Mouse (Mus musculus): ENCODE results near the gene Ott. TPM values are rescaled to one million over a fixed set of nuclear protein-coding genes. Genes with fewer than 3 reads are reported as not detected.
"Not testable (repeated sequence)": the region's sequence is repeated elsewhere in the genome, so short reads cannot be mapped to it uniquely, and the experiment has no call there.

The Ott gene
- total RNA-seq (2021), result not detected

GRCm38 (mm10) chrX:149073982-149074381, at the start of gene Ott:
Ott (plus strand) TSS chrX:149074282.
- not testable (repeated sequence) for DNase-seq (ENCODE audit: extremely low spot score in 1 of 2, low spot score in 1 of 2)

Other genes starting within 250 kb of the Ott start
- not detected for gene Luzp4, start 216.6 kb upstream of the Ott start, total RNA-seq (2021)
- not detected for gene Gm15093, start 198.1 kb downstream of the Ott start, total RNA-seq (2021)